Mouse (Mus musculus) cerebellum, adult 2 months (tissue): ENCODE measurements at regions not wholly inside any gene's neighbourhood (a gene's known extent, or its start where the extent isn't known, plus 50 kb on each side); places are given as distances from the start of the nearest gene placed in this dataset.

Source experiments
- CTCF ChIP-seq: fragments of 200-500 bp; IDR thresholded peaks from 2 replicates; pipeline ENCODE4 v1.5.1; 2011; ENCODE audit warnings: low read depth, mild to moderate bottlenecking, control low read depth, low read length, moderate library complexity, borderline replicate concordance; ENCODE audit not compliant: insufficient read depth
- POLR2A ChIP-seq: fragments of 200-500 bp; IDR thresholded peaks from 2 replicates; pipeline ENCODE4 v1.6.1; 2011; ENCODE audit warnings: low read length, control low read depth, borderline replicate concordance; ENCODE audit not compliant: insufficient read depth

- TF ChIP-seq CTCF (no peak), POLR2A (no peak)
Measured at GRCm38 (mm10) chr1:168598191-168598667, 166.2 kb upstream of the Pbx1 start.
